Mouse (Mus musculus): ENCODE measurements at regions not wholly inside any gene's neighbourhood (a gene's known extent, or its start where the extent isn't known, plus 50 kb on each side); places are given as distances from the start of the nearest gene placed in this dataset.
"Not testable (repeated sequence)": the region's sequence is repeated elsewhere in the genome, so short reads cannot be mapped to it uniquely, and the experiment has no call there.

GRCm38 (mm10) chr2:146724142-146724679, 131.5 kb upstream of the Kiz start:
- DNase-seq (ENCODE audit: low spot score) = no peak

DNA sequence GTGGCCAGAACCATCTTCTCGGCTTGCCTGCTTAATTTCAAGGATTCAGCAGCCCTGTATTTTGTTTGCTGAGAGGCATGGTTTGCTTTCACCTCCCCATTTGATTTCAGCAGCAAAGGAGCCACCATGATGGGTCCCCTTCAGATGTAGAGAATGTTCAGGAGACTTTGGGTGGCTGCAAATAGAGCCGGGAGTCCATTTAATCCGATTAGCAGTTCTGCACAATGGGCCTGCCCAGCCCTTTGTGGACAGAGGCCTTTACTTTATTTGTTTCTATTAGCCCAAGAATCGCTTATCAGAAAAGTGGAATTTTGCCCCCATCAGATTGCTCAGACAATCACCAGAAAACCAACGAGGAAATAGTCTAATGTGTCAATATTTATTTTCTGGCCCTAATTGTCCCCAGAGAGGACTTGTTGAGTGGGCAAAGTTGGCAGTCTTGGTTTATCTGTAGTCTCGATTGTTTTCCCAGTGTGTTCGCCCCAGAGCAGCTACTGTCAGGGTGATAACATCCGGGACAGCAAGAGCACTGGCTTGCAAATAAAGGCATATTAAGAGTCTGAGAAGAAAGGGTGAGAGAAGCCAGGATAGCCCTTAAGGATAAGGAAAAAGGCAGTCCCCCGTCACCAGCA, 130.6 kb upstream of the Kiz start:
- no peak for DNase-seq (ENCODE audit: low spot score)

- no peak for DNase-seq (ENCODE audit: low spot score)
These were observed 127.0 kb upstream of the Kiz start for GRCm38 (mm10) chr2:146728693-146729092.

DNA sequence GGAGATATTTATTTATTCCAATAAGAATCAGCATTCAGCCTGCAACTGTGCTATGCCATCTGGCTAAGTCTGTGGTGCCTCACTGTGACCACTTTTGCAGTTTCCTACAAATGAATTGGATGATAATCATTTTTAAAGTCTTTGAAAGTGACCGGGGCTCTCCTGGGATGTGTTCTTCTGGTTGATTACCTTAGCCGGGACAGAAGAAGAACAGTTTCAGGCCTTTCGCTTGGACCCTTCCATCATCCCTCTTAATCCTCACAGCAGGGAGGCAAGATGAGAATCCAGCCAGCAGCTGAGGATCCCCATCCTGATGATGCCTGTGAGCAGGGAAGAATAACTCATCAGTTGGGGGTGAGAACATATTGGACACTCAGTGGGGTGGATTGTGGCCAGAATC, 124.6 kb upstream of the Kiz start:
- no peak for DNase-seq (ENCODE audit: low spot score)

- DNase-seq (ENCODE audit: low spot score) = not testable (repeated sequence)
These were observed 122.8 kb upstream of the Kiz start for GRCm38 (mm10) chr2:146732891-146733290.

DNA sequence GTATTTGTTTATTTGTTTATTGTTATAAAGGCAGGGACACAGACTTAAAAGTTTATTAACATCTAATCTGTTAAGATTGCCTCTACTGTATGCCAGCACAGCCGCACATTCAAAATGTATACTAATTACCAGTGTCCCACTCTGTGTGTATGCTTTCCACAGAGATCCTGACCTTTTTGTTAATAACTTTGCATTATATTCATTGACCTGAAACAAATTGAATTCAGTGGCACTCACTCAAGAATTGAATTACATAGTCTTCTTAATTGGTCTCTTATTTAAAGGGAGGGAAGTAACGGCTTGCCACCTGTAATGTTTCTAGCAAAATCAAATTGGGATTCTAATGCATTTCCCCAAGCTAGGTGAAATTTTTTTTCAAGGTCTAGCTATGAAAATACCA, 111.3 kb upstream of the Kiz start:
- DNase-seq (ENCODE audit: low spot score) = no peak

GRCm38 (mm10) chr2:146745012-146745682, 110.5 kb upstream of the Kiz start:
- no peak for DNase-seq (ENCODE audit: low spot score)

DNA sequence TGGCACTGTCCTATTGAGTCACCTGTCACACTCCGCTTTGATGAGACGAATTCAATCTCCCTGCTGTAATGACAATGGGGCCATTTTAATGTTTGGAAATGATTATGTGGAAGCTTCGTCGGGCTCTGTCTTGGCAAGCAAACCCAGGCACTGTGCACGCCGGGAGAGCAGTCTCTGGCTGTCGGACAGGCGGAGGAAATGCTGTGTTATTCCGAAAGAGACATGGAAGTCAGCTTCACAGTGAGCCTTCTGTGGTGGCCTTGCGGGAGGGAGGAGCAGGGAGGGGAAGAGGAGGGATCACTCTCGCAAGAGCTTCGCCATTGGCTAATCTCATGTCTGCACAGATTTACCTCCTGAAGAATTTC, 110.0 kb upstream of the Kiz start:
- no peak for DNase-seq (ENCODE audit: low spot score)

DNA sequence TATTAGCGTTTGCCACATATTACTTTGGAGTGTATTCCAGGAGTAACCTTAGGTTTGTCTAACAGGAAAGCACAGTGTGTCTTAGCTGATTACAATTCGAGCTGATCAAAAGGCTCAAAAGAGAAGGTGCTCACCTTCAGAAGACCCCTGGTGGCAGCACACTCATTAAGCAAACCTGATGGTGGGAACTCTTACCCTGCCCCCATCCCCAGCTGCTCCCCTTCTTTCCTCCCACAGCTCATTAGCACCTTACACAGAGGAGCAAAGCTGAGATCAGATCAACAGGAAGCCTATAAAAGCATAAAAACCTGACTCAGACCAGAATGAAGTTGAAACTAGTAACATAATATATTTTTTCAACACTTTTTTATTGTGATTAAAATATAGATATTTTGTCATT, 101.7 kb upstream of the Kiz start:
- DNase-seq (ENCODE audit: low spot score) = no peak

GRCm38 (mm10) chr2:146763522-146764144, 92.0 kb upstream of the Kiz start:
- no peak for DNase-seq (ENCODE audit: low spot score)

- no peak for DNase-seq (ENCODE audit: low spot score)
These were observed 91.1 kb upstream of the Kiz start for GRCm38 (mm10) chr2:146764313-146765255.

DNA sequence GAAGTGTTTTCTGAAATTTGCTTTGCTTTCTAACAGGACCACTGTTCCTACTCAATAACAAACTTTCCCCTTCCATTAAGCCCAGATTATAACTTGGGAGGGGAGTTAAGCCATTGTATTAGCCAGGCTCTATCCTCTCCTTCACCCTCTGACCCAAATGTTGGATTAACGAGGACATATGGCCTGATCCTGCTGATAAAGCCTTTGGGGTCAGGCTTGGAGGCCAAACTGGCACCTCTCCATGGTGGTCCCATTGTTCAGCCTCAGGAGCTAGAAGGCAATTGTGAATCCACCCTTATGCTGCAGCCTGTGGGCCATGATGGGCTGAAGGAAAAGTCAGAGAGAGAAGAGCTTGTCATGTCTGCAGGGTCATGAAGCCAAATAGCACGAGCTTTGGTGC, 80.8 kb upstream of the Kiz start:
- DNase-seq (ENCODE audit: low spot score) = no peak

- no peak for DNase-seq (ENCODE audit: low spot score)
These were observed 68.4 kb upstream of the Kiz start for GRCm38 (mm10) chr2:146787132-146787810.

- DNase-seq (ENCODE audit: low spot score) = no peak
These were observed 67.7 kb upstream of the Kiz start for GRCm38 (mm10) chr2:146787811-146788455.

- no peak for DNase-seq (ENCODE audit: low spot score)
These were observed 62.7 kb upstream of the Kiz start for GRCm38 (mm10) chr2:146792844-146793420.

DNA sequence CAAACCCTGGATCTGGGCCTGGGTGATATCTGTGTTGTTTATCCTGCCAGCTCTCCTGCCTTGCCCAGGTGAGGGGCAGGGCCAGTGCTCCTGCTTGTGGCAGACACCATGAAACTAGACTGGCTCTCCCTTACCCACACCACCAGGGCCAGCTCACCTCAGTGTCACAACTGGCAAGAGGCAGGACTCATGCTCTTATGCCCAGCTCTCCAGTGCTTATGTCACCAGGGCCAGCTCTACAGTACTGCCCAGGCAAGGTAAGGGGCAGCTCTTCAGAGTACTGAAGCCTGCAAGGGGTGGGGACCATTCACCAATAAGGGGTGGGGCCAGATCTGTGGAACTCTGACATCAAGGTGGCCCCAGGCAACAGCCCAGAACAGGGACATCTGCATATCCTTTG, 52.7 kb upstream of the Kiz start:
- DNase-seq (ENCODE audit: low spot score) = no peak
